Mouse (Mus musculus) urinary bladder, postnatal 0 days (tissue): ENCODE results near the gene Gpr45. TPM values are rescaled to one million over a fixed set of nuclear protein-coding genes. Genes with fewer than 3 reads are reported as not detected.

Experiments
- microRNA-seq: library from miRNA; unstranded; fragments of <30 nt; microRNA quantifications from one replicate; pipeline ENCODE4, GENCODE M21; 2016
- polyA plus RNA-seq: library from polyadenylated mRNA; unstranded; fragments of >200 nt; fragmentation: Nextera tagmentation; extraction: Ambion mirVana; gene quantifications from 2 replicates; pipeline ENCODE4 v1.2.1, GENCODE M21; 2015

The Gpr45 gene
- 1.1 and 1.4 TPM in 2 replicates for polyA plus RNA-seq

GRCm38 (mm10) chr1:42952734-42953481 is at the start of gene Gpr45:
Gpr45 (plus strand) TSS chr1:42952872.

Small RNAs within 50 kb of the gene (microRNA-seq; reads per million reads assigned to microRNA genes)
- not detected for gene Gm24001

Other genes starting within 250 kb of the Gpr45 start
- 28.0 and 29.2 TPM in 2 replicates for gene Mrps9, start 101.6 kb upstream of the Gpr45 start, polyA plus RNA-seq
- gene Tgfbrap1, start 145.8 kb downstream of the Gpr45 start, polyA plus RNA-seq: 5.2 and 5.8 TPM in 2 replicates
- 13.3 and 13.6 TPM in 2 replicates for gene AI597479, start 145.8 kb downstream of the Gpr45 start, polyA plus RNA-seq
- gene Fhl2, start 244.1 kb downstream of the Gpr45 start, polyA plus RNA-seq: 145 and 176 TPM in 2 replicates